13 mouse cellular contexts compared by ENCODE assay signal in genomic region chr11:84425736-84426632, GRCm38 (mm10).
DNase-seq lines count a peak whose midpoint lies in the region; ATAC-seq and TF ChIP-seq lines count a peak whose summit lies in the region.
"Had no signal": no experiment of that assay in that cellular context is flagged by ENCODE, and none has a peak within 500 bp of the region (broad histone marks: within the 10 kb centered on the region; RNA-seq: fewer than 3 reads in every experiment).

No protein-coding gene starts in this region.

- H3K4me2 ChIP-seq in kidney, embryonic 14.5 days (replicated peaks; ENCODE audit: low read depth, low read length): no peak overlapping the region
- H3K4me2 ChIP-seq in embryonic facial prominence, embryonic 14.5 days (ENCODE audit: low read depth, low read length): no peak overlapping the region
- H3K4me2 ChIP-seq in kidney, postnatal 0 days (ENCODE audit: low read length): no peak overlapping the region
- no peak overlapping the region for H3K4me2 ChIP-seq in stomach, embryonic 14.5 days (replicated peaks; ENCODE audit: low read depth, low read length)

- no peak for TF ChIP-seq CTCF in kidney, postnatal 0 days (IDR thresholded peaks at IDR 0.05; ENCODE audit: low read depth)

- H3K4me3 ChIP-seq in kidney, embryonic 14.5 days (ENCODE audit: low read length): no peak overlapping the region
- H3K4me3 ChIP-seq in embryonic facial prominence, embryonic 14.5 days (ENCODE audit: low read depth, low read length): no peak overlapping the region
- H3K4me3 ChIP-seq in kidney, postnatal 0 days (replicated peaks; ENCODE audit: low read depth, low read length): no peak overlapping the region
- no peak overlapping the region for H3K4me3 ChIP-seq in stomach, embryonic 14.5 days (ENCODE audit: low read depth, low read length)

- no peak overlapping the region for H3K9ac ChIP-seq in kidney, embryonic 14.5 days (ENCODE audit: low read depth, low read length)
- H3K9ac ChIP-seq in embryonic facial prominence, embryonic 14.5 days (ENCODE audit: low read depth, low read length): no peak overlapping the region
- H3K9ac ChIP-seq in kidney, postnatal 0 days (ENCODE audit: low read depth, low read length): no peak overlapping the region
- no peak overlapping the region for H3K9ac ChIP-seq in stomach, embryonic 14.5 days (replicated peaks; ENCODE audit: low read depth, low read length)
- H3K9ac ChIP-seq: liver, postnatal 0 days had no signal

- DNase-seq in kidney, adult 9 months: peak; percentile 30
- DNase-seq in embryonic facial prominence, embryonic 14.5 days (ENCODE audit: low spot score): peak; percentile 28
- DNase-seq in kidney, postnatal 0 days (ENCODE audit: low spot score): peak; percentile 5
- no peak for DNase-seq in gastrocnemius, postnatal 4 days (ENCODE audit: low spot score in 2 of 2)
- DNase-seq: adrenal gland, postnatal 36 days; cerebellum, adult 11 months; gastrocnemius, postnatal 36 days; liver, postnatal 0 days; right cerebral cortex, adult 18-20 months; thymus, postnatal 4 days had no signal

- H3K9me3 ChIP-seq in kidney, embryonic 14.5 days (ENCODE audit: control insufficient read depth, low read length): no peaks in the 10 kb centered on the region
- no peaks in the 10 kb centered on the region for H3K9me3 ChIP-seq in embryonic facial prominence, embryonic 14.5 days (ENCODE audit: control insufficient read depth, low read length)
- no peaks in the 10 kb centered on the region for H3K9me3 ChIP-seq in kidney, postnatal 0 days (replicated peaks; ENCODE audit: low read length)
- no peaks in the 10 kb centered on the region for H3K9me3 ChIP-seq in stomach, embryonic 14.5 days (ENCODE audit: control insufficient read depth, low read depth, low read length)

- 55% methylated on average over 13 of the region's 13 CpGs for WGBS in kidney, embryonic 14.5 days
- WGBS in embryonic facial prominence, embryonic 14.5 days: 73% methylated on average over 12 of the region's 13 CpGs
- 52% methylated on average over 13 of the region's 13 CpGs for WGBS in kidney, postnatal 0 days
- WGBS in stomach, embryonic 14.5 days: 51% methylated on average over 13 of the region's 13 CpGs

- H3K27ac ChIP-seq in kidney, embryonic 14.5 days (ENCODE audit: low read depth, low read length): no peak overlapping the region
- no peak overlapping the region for H3K27ac ChIP-seq in embryonic facial prominence, embryonic 14.5 days (replicated peaks; ENCODE audit: low read depth, low read length)
- H3K27ac ChIP-seq in kidney, postnatal 0 days: no peak overlapping the region
- H3K27ac ChIP-seq in stomach, embryonic 14.5 days (ENCODE audit: low read length): no peak overlapping the region

- H3K36me3 ChIP-seq in kidney, embryonic 14.5 days (ENCODE audit: control insufficient read depth, insufficient read depth, low read length): 0 out of 2 replicates have a peak, but pooled peaks cover 2% of the 10 kb centered on the region
- H3K36me3 ChIP-seq in embryonic facial prominence, embryonic 14.5 days (ENCODE audit: control insufficient read depth, insufficient read depth, low read length): no peaks in the 10 kb centered on the region
- H3K36me3 ChIP-seq in kidney, postnatal 0 days (ENCODE audit: insufficient read depth, low read length): no peaks in the 10 kb centered on the region
- no peaks in the 10 kb centered on the region; the same call in none of the 2 replicates for H3K36me3 ChIP-seq in stomach, embryonic 14.5 days (ENCODE audit: control insufficient read depth, insufficient read depth, low read length)

- no peaks in the 10 kb centered on the region for H3K4me1 ChIP-seq in kidney, embryonic 14.5 days (ENCODE audit: control insufficient read depth, insufficient read depth, low read length)
- no peaks in the 10 kb centered on the region; the same call in 1 of the 2 replicates for H3K4me1 ChIP-seq in embryonic facial prominence, embryonic 14.5 days (ENCODE audit: control insufficient read depth, insufficient read depth, low read length)
- 0 out of 2 replicates have a peak, but pooled peaks cover 3% of the 10 kb centered on the region for H3K4me1 ChIP-seq in kidney, postnatal 0 days (replicated peaks; ENCODE audit: insufficient read depth, low read length)
- peaks cover 11% of the 10 kb centered on the region for H3K4me1 ChIP-seq in stomach, embryonic 14.5 days (ENCODE audit: control insufficient read depth, insufficient read depth, low read length)

- no peaks in the 10 kb centered on the region for H3K27me3 ChIP-seq in kidney, embryonic 14.5 days (ENCODE audit: control insufficient read depth, insufficient read depth, low read length)
- no peaks in the 10 kb centered on the region for H3K27me3 ChIP-seq in embryonic facial prominence, embryonic 14.5 days (replicated peaks; ENCODE audit: control insufficient read depth, insufficient read depth, low read length)
- no peaks in the 10 kb centered on the region for H3K27me3 ChIP-seq in kidney, postnatal 0 days (ENCODE audit: insufficient read depth, low read length)
- H3K27me3 ChIP-seq in stomach, embryonic 14.5 days (ENCODE audit: control insufficient read depth, insufficient read depth, low read length): no peaks in the 10 kb centered on the region

- no peak for ATAC-seq in kidney, embryonic 14.5 days (ENCODE audit: low FRiP score, low TSS enrichment)
- no peak for ATAC-seq in embryonic facial prominence, embryonic 14.5 days (ENCODE audit: low read depth)
- no peak for ATAC-seq in kidney, postnatal 0 days (replicated peaks; ENCODE audit: low FRiP score, low read depth)
- peak; percentile 72; the same call in 1 of the 2 replicates for ATAC-seq in stomach, embryonic 14.5 days (ENCODE audit: insufficient number of reproducible peaks, insufficient read depth, low FRiP score, low read depth)
- no peak for ATAC-seq in megakaryocyte, adult 5-6 weeks (ENCODE audit: poor library complexity, severe bottlenecking)
- ATAC-seq: liver, postnatal 0 days had no signal

Comparison
In these comparisons a context has a peak if more than half of its experiments do, and no peak if none do; other contexts are left out.
1. DNase-seq: peak in kidney, adult 9 months (single experiment), embryonic facial prominence, embryonic 14.5 days (single experiment) and kidney, postnatal 0 days (single experiment); none in gastrocnemius, postnatal 4 days (0 of 2).